In genomic region chr10:36507556-36507870, GRCm38 (mm10) we compare ENCODE assay signal across 9 mouse cellular contexts. TPM values are rescaled to one million over a fixed set of nuclear protein-coding genes. Genes with fewer than 3 reads are reported as not detected.
DNase-seq lines count a peak whose midpoint lies in the region; ATAC-seq and TF ChIP-seq lines count a peak whose summit lies in the region.
"Had no signal": no experiment of that assay in that cellular context is flagged by ENCODE, and none has a peak within 500 bp of the region (broad histone marks: within the 10 kb centered on the region; RNA-seq: fewer than 3 reads in every experiment).

No protein-coding gene starts in this region.

- H3K27me3 ChIP-seq in cerebellum, adult 2 months (ENCODE audit: control insufficient read depth, insufficient read depth, low read length): no peaks in the 10 kb centered on the region
- H3K27me3 ChIP-seq in E14TG2a.4 (ENCODE audit: insufficient read depth, low read length): peaks cover 43% of the 10 kb centered on the region
- H3K27me3 ChIP-seq in hindbrain, embryonic 11.5 days (ENCODE audit: control insufficient read depth, insufficient read depth, low read length): peaks cover 3% of the 10 kb centered on the region; the same call in 1 of the 2 replicates
- peaks cover 14% of the 10 kb centered on the region for H3K27me3 ChIP-seq in midbrain, embryonic 11.5 days (ENCODE audit: control insufficient read depth, insufficient read depth, low read length)

- no peak for TF ChIP-seq CTCF in cerebellum, adult 2 months (IDR thresholded peaks at IDR 0.05; ENCODE audit: borderline replicate concordance, insufficient read depth, low read depth, low read length)
- no peak for TF ChIP-seq CTCF in E14TG2a.4 (conservative IDR thresholded peaks at IDR 0.05; ENCODE audit: low read length)

- no peak for DNase-seq in cerebellum, adult 2 months
- DNase-seq in cerebellum, postnatal 36 days: no peak
- DNase-seq in hindbrain, embryonic 11.5 days (ENCODE audit: low spot score): no peak
- DNase-seq in midbrain, embryonic 11.5 days (ENCODE audit: low spot score, missing footprints): peak; percentile 93
- no peak for DNase-seq in thymus, postnatal 10 days (ENCODE audit: low spot score in 2 of 2)
- DNase-seq in thymus, postnatal 0 days (ENCODE audit: low spot score): no peak
- DNase-seq: gastrocnemius, postnatal 25 days had no signal

- peak overlapping the region; percentile 98 for H3K4me2 ChIP-seq in hindbrain, embryonic 11.5 days (replicated peaks; ENCODE audit: low read depth, low read length)
- H3K4me2 ChIP-seq in midbrain, embryonic 11.5 days: peak overlapping the region; percentile 97

- H3K9me3 ChIP-seq in E14TG2a.4 (ENCODE audit: low read length): no peaks in the 10 kb centered on the region
- no peaks in the 10 kb centered on the region for H3K9me3 ChIP-seq in hindbrain, embryonic 11.5 days (ENCODE audit: control insufficient read depth, low read length)
- no peaks in the 10 kb centered on the region for H3K9me3 ChIP-seq in midbrain, embryonic 11.5 days (ENCODE audit: control insufficient read depth, low read length)

- peak overlapping the region; percentile 70 for H3K4me3 ChIP-seq in cerebellum, adult 2 months (replicated peaks; ENCODE audit: insufficient read depth, low read depth, low read length)
- peak overlapping the region; percentile 92 for H3K4me3 ChIP-seq in E14TG2a.4 (replicated peaks; ENCODE audit: low read length)
- H3K4me3 ChIP-seq in hindbrain, embryonic 11.5 days (ENCODE audit: low read depth, low read length): peak overlapping the region; percentile 69
- H3K4me3 ChIP-seq in midbrain, embryonic 11.5 days (ENCODE audit: low read depth, low read length): peak overlapping the region; percentile 56

- H3K36me3 ChIP-seq in E14TG2a.4 (ENCODE audit: insufficient read depth, low read length): no peaks in the 10 kb centered on the region
- no peaks in the 10 kb centered on the region for H3K36me3 ChIP-seq in hindbrain, embryonic 11.5 days (ENCODE audit: control insufficient read depth, insufficient read depth, low read length)
- no peaks in the 10 kb centered on the region for H3K36me3 ChIP-seq in midbrain, embryonic 11.5 days (ENCODE audit: control insufficient read depth, insufficient read depth, low read length)

- peak overlapping the region; percentile 65 for H3K9ac ChIP-seq in hindbrain, embryonic 11.5 days (ENCODE audit: low read depth, low read length)
- H3K9ac ChIP-seq in midbrain, embryonic 11.5 days (ENCODE audit: low read length): peak overlapping the region; percentile 39

- no peak; the same call in 1 of the 2 replicates for ATAC-seq in hindbrain, embryonic 11.5 days (ENCODE audit: low FRiP score)
- ATAC-seq in midbrain, embryonic 11.5 days (ENCODE audit: low FRiP score): no peak
- ATAC-seq in megakaryocyte-erythroid progenitor cell, adult 5-6 weeks (replicated peaks; ENCODE audit: low FRiP score, low TSS enrichment, poor library complexity, severe bottlenecking): no peak

- TF ChIP-seq POLR2A in cerebellum, adult 2 months (IDR thresholded peaks at IDR 0.05; ENCODE audit: borderline replicate concordance, insufficient read depth, low read length): no peak

- H3K27ac ChIP-seq in cerebellum, adult 2 months (ENCODE audit: insufficient read depth, low read length): no peak overlapping the region
- no peak overlapping the region for H3K27ac ChIP-seq in hindbrain, embryonic 11.5 days (ENCODE audit: low read depth, low read length)
- no peak overlapping the region for H3K27ac ChIP-seq in midbrain, embryonic 11.5 days (ENCODE audit: low read depth, low read length)

- WGBS in cerebellum, adult 2 months: 0% methylated on average over 15 of the region's 15 CpGs
- WGBS in hindbrain, embryonic 11.5 days: 1% methylated on average over 15 of the region's 15 CpGs
- 0% methylated on average over 15 of the region's 15 CpGs for WGBS in midbrain, embryonic 11.5 days

- H3K4me1 ChIP-seq in cerebellum, adult 2 months (ENCODE audit: control insufficient read depth, insufficient read depth, low read length): 0 out of 2 replicates have a peak, but pooled peaks cover 3% of the 10 kb centered on the region
- peaks cover 25% of the 10 kb centered on the region for H3K4me1 ChIP-seq in E14TG2a.4 (replicated peaks; ENCODE audit: low read depth, low read length)
- H3K4me1 ChIP-seq in hindbrain, embryonic 11.5 days (replicated peaks; ENCODE audit: control insufficient read depth, insufficient read depth, low read length): no peaks in the 10 kb centered on the region
- H3K4me1 ChIP-seq in midbrain, embryonic 11.5 days (ENCODE audit: control insufficient read depth, insufficient read depth, low read length): peaks cover 3% of the 10 kb centered on the region; the same call in 1 of the 2 replicates

RNA-seq across cellular contexts. Expression of gene Hs3st5, which starts 0.9 kb away (rescaled TPM):
- 7.1 and 8.1 TPM in 2 replicates for polyA plus RNA-seq in cerebellum, adult 2 months (2012; rRNA removed)
- 5.8 and 6.1 TPM in 2 replicates for polyA plus RNA-seq in hindbrain, embryonic 11.5 days (2014; fragmentation: Nextera tagmentation; extraction: Ambion mirVana)
- polyA plus RNA-seq in midbrain, embryonic 11.5 days (2014; fragmentation: Nextera tagmentation; extraction: Ambion mirVana): 2.2 and 2.6 TPM in 2 replicates
- 0.22 TPM in 2 replicates for polyA plus RNA-seq in thymus, postnatal 0 days (2015; fragmentation: Nextera tagmentation; extraction: Ambion mirVana)
- not detected in 2 replicates for total RNA-seq in megakaryocyte-erythroid progenitor cell, adult 5-6 weeks (2014; fragmentation: Nextera tagmentation)
- not detected in 2 replicates for total RNA-seq in megakaryocyte-erythroid progenitor cell, adult 5-6 weeks (2017)
